Mouse (Mus musculus) adrenal gland, postnatal 36 days (tissue): ENCODE measurements around the gene Dpp7. TPM values are rescaled to one million over a fixed set of nuclear protein-coding genes. Genes with fewer than 3 reads are reported as not detected.

Source experiments
- DNase-seq, 2 experiments: peaks; one replicate each; pipeline ENCODE4 v3.0.0; 2021; ENCODE audit warnings: mixed read lengths in 1 of 2
- total RNA-seq, 2 experiments: library from RNA; stranded (reverse); gene quantifications; 2 replicates each; pipeline ENCODE4 v1.2.3; 2021

Dpp7 gene
- total RNA-seq, 2 experiments from 2014 or later, result 29.9 to 31.8 TPM

GRCm38 (mm10) chr2:25310969-25311368, 45.2 kb downstream of the Dpp7 start:
- no peak for DNase-seq

- no peak for DNase-seq
Observed at GRCm38 (mm10) chr2:25310180-25310579, 46.0 kb downstream of the Dpp7 start.

- no peak for DNase-seq
Observed at GRCm38 (mm10) chr2:25305587-25306359, 50.4 kb downstream of the Dpp7 start.

- peak; percentile 48 to 55 for DNase-seq
Observed at GRCm38 (mm10) chr2:25304657-25305541, 51.3 kb downstream of the Dpp7 start.

GRCm38 (mm10) chr2:25303931-25304656, 52.1 kb downstream of the Dpp7 start:
- no peak for DNase-seq

GRCm38 (mm10) chr2:25303452-25303851, 52.7 kb downstream of the Dpp7 start:
- DNase-seq, result no peak

Other genes starting within 250 kb of the Dpp7 start
- gene Nrarp, start 175.6 kb downstream of the Dpp7 start, total RNA-seq, result 1 to 10 TPM; 2.1 to 2.3 TPM
- 10 to 100 TPM; 14.0 to 24.8 TPM for gene Tor4a, start 159.5 kb downstream of the Dpp7 start, total RNA-seq
- gene Nelfb, start 144.9 kb downstream of the Dpp7 start, total RNA-seq, result 10 to 100 TPM; 54.8 to 57.2 TPM
- gene Stpg3, start 141.7 kb downstream of the Dpp7 start, total RNA-seq, result not detected
- not detected for gene Fam166a, start 137.6 kb downstream of the Dpp7 start, total RNA-seq
- 100 to 1,000 TPM; 291 to 296 TPM for gene Tubb4b, start 131.7 kb downstream of the Dpp7 start, total RNA-seq
- gene Slc34a3, start 122.0 kb downstream of the Dpp7 start, total RNA-seq, result not detected
- gene Rnf224, start 119.6 kb downstream of the Dpp7 start, total RNA-seq, result not detected
- gene Rnf208, start 114.1 kb downstream of the Dpp7 start, total RNA-seq, result 1 to 10 TPM; 5.8 TPM
- not detected for gene Cysrt1, start 113.9 kb downstream of the Dpp7 start, total RNA-seq
- 1 to 10 TPM; 4.1 to 4.8 TPM for gene AL732309.1, start 109.5 kb downstream of the Dpp7 start, total RNA-seq
- gene Tmem203, start 100.9 kb downstream of the Dpp7 start, total RNA-seq, result 10 to 100 TPM; 22.6 to 38.8 TPM
- gene Tprn, start 93.7 kb downstream of the Dpp7 start, total RNA-seq, result 1 to 10 TPM; 8.7 to 9.2 TPM
- 10 to 100 TPM; 43.8 to 45.1 TPM for gene Ssna1, start 83.9 kb downstream of the Dpp7 start, total RNA-seq
- gene Anapc2, start 83.9 kb downstream of the Dpp7 start, total RNA-seq, result 10 to 100 TPM; 76.5 to 81.3 TPM
- not detected for gene Tmem210, start 68.2 kb downstream of the Dpp7 start, total RNA-seq
- not detected for gene Lrrc26, start 66.4 kb downstream of the Dpp7 start, total RNA-seq
- 1 to 10 TPM; 6.3 to 7.6 TPM for gene Grin1, start 37.2 kb downstream of the Dpp7 start, total RNA-seq
- 10 to 100 TPM; 53.1 to 59.2 TPM for gene Man1b1, start 24.0 kb downstream of the Dpp7 start, total RNA-seq
- gene Uap1l1, start 9.3 kb upstream of the Dpp7 start, total RNA-seq, result 10 to 100 TPM; 20.0 to 23.1 TPM
- gene Sapcd2, start 16.0 kb upstream of the Dpp7 start, total RNA-seq, result under 1 TPM; 0.43 to 0.95 TPM
- gene Entpd2, start 39.5 kb upstream of the Dpp7 start, total RNA-seq, result 1 to 10 TPM; 5.0 to 7.8 TPM
- gene Npdc1, start 43.0 kb upstream of the Dpp7 start, total RNA-seq, result 100 to 1,000 TPM; 117 to 140 TPM
- not detected for gene Fut7, start 66.9 kb upstream of the Dpp7 start, total RNA-seq
- gene Abca2, start 72.3 kb upstream of the Dpp7 start, total RNA-seq, result 10 to 100 TPM; 29.7 to 36.4 TPM
- not detected for gene Clic3, start 100.5 kb upstream of the Dpp7 start, total RNA-seq
- 10 to 100 TPM; 32.3 to 34.2 TPM for gene Paxx, start 104.7 kb upstream of the Dpp7 start, total RNA-seq
- 1 to 10 TPM; 1.1 to 2.0 TPM for gene Ptgds, start 113.7 kb upstream of the Dpp7 start, total RNA-seq
- not detected for gene Lcn12, start 137.6 kb upstream of the Dpp7 start, total RNA-seq
- 10 to 100 TPM; 87.0 to 89.8 TPM for gene Fbxw5, start 144.4 kb upstream of the Dpp7 start, total RNA-seq
- gene C8g, start 145.4 kb upstream of the Dpp7 start, total RNA-seq, result 1 to 10 TPM; 1.7 TPM
- 10 to 100 TPM; 22.3 to 26.2 TPM for gene Traf2, start 190.6 kb upstream of the Dpp7 start, total RNA-seq
- gene Edf1, start 201.5 kb upstream of the Dpp7 start, total RNA-seq, result 100 to 1,000 TPM; 276 to 288 TPM
- gene Mamdc4, start 218.5 kb upstream of the Dpp7 start, total RNA-seq, result 1 to 10 TPM; 1.5 to 3.1 TPM
- gene Phpt1, start 218.9 kb upstream of the Dpp7 start, total RNA-seq, result 10 to 100 TPM; 54.3 to 64.6 TPM
- gene Ajm1, start 225.4 kb upstream of the Dpp7 start, total RNA-seq, result 1 to 10 TPM in 1 of 2 experiments, under 1 TPM in 1; 0.73 to 1.3 TPM